Mouse (Mus musculus) midbrain, embryonic 16.5 days (tissue): ENCODE results near the gene Srsf1. TPM values are rescaled to one million over a fixed set of nuclear protein-coding genes. Genes with fewer than 3 reads are reported as not detected.

Source experiments
- ATAC-seq: fragments of 200-750 bp; cut with Nextera tagmentation; 2 replicates; pipeline ENCODE4 v1.8.0; 2017; ENCODE audit warnings: moderate TSS enrichment
- H3K27ac ChIP-seq: fragments of 300-500 bp; sonication (generic); 2 replicates; pipeline ENCODE4 v1.5.1; 2014; ENCODE audit warnings: mild to moderate bottlenecking, low read length, mixed read lengths
- H3K27me3 ChIP-seq: fragments of 300-500 bp; sonication (generic); 2 replicates; pipeline ENCODE4 v1.6.1; 2014; ENCODE audit warnings: low read depth, low read length, mixed read lengths; ENCODE audit not compliant: control insufficient read depth, insufficient read depth
- H3K36me3 ChIP-seq: fragments of 300-500 bp; sonication (generic); 2 replicates; pipeline ENCODE4 v1.6.1; 2014; ENCODE audit warnings: mild to moderate bottlenecking, low read length, moderate library complexity, mixed read lengths; ENCODE audit not compliant: control insufficient read depth, insufficient read depth
- H3K4me1 ChIP-seq: fragments of 300-500 bp; sonication (generic); 2 replicates; pipeline ENCODE4 v1.6.1; 2014; ENCODE audit warnings: mild to moderate bottlenecking, low read length, mixed read lengths; ENCODE audit not compliant: control insufficient read depth, insufficient read depth
- H3K4me2 ChIP-seq: fragments of 300-500 bp; sonication (generic); 2 replicates; pipeline ENCODE4 v1.6.1; 2014; ENCODE audit warnings: mild to moderate bottlenecking, low read length, mixed read lengths
- H3K4me3 ChIP-seq: fragments of 300-500 bp; sonication (generic); 2 replicates; pipeline ENCODE4 v1.5.1; 2014; ENCODE audit warnings: low read depth, mild to moderate bottlenecking, low read length, moderate library complexity, mixed read lengths
- H3K9ac ChIP-seq: fragments of 300-500 bp; sonication (generic); 2 replicates; pipeline ENCODE4 v1.6.1; 2014; ENCODE audit warnings: low read depth, low read length, mixed read lengths
- H3K9me3 ChIP-seq: fragments of 300-500 bp; sonication (generic); replicated peaks from 2 replicates; pipeline ENCODE4 v1.6.1; 2014; ENCODE audit warnings: mild to moderate bottlenecking, low read length, mixed read lengths; ENCODE audit not compliant: control insufficient read depth, poor library complexity, severe bottlenecking
- WGBS: fragments of 180-500 bp; shearing (Covaris S2); extraction: QIAGEN DNeasy Blood & Tissue Kit; methylation state at CpG from one replicate; pipeline ENCODE4 v1.1.7; 2014; 5-methylcytosine and 5-hydroxymethylcytosine counted together
- polyA plus RNA-seq: library from polyadenylated mRNA; unstranded; fragments of >200 nt; fragmentation: Nextera tagmentation; extraction: Ambion mirVana; gene quantifications from 2 replicates; pipeline ENCODE4 v1.2.1, GENCODE M21; 2015

Gene Srsf1
- polyA plus RNA-seq, 1 experiment from 2014 or later = 200 TPM

- Histone ChIP-seq H3K9me3 (no peaks in the 10 kb centered on the region), H3K4me2 (peak within 1 kb of the TSS; percentile 89), H3K27me3 (peaks cover 5% of the 10 kb centered on the region; the same call in 1 of the 2 replicates), H3K4me1 (peaks cover 25% of the 10 kb centered on the region), H3K36me3 (no peaks in the 10 kb centered on the region), H3K27ac (peak within 1 kb of the TSS; percentile 89), H3K4me3 (peak within 1 kb of the TSS; percentile 83), H3K9ac (peak within 1 kb of the TSS; percentile 93)
- ATAC-seq = no peak
- 18% methylated on average over 17 of the region's 17 CpGs for WGBS
Observed at GRCm38 (mm10) chr11:88098021-88098729, 51.0 kb downstream of the Srsf1 start, which contains the start of gene Cuedc1. TSS of gene Cuedc1 (plus strand) at chr11:88098058.

- Histone ChIP-seq H3K27ac (peak overlapping the region; percentile 89), H3K36me3 (no peaks in the 10 kb centered on the region), H3K4me3 (peak overlapping the region; percentile 83), H3K4me2 (peak overlapping the region; percentile 89), H3K9me3 (no peaks in the 10 kb centered on the region), H3K27me3 (peaks cover 5% of the 10 kb centered on the region; the same call in 1 of the 2 replicates), H3K9ac (peak overlapping the region; percentile 93), H3K4me1 (peaks cover 25% of the 10 kb centered on the region)
- WGBS = under 1% methylated on average over 41 of the region's 95 CpGs
- ATAC-seq = peak; percentile 72
Observed at GRCm38 (mm10) chr11:88098787-88099598, 51.8 kb downstream of the Srsf1 start.

- peaks cover 5% of the 10 kb centered on the region; the same call in 1 of the 2 replicates for H3K27me3 ChIP-seq
- H3K27ac ChIP-seq = peak overlapping the region; percentile 89
- peak overlapping the region; percentile 83 for H3K4me3 ChIP-seq
- H3K4me1 ChIP-seq = peaks cover 25% of the 10 kb centered on the region
- peak overlapping the region; percentile 89 for H3K4me2 ChIP-seq
- ATAC-seq = peak; percentile 27
- H3K36me3 ChIP-seq = no peaks in the 10 kb centered on the region
- 0% methylated on average over 17 of the region's 38 CpGs for WGBS
- H3K9me3 ChIP-seq = no peaks in the 10 kb centered on the region
- peak overlapping the region; percentile 93 for H3K9ac ChIP-seq
Observed at GRCm38 (mm10) chr11:88099599-88100023, 52.4 kb downstream of the Srsf1 start.

GRCm38 (mm10) chr11:88100170-88100569, 53.0 kb downstream of the Srsf1 start:
- Histone ChIP-seq H3K27ac (peak overlapping the region; percentile 89), H3K9ac (no peak overlapping the region; the same call in 1 of the 2 replicates), H3K4me2 (peak overlapping the region; percentile 89), H3K27me3 (peaks cover 5% of the 10 kb centered on the region; the same call in 1 of the 2 replicates), H3K36me3 (no peaks in the 10 kb centered on the region), H3K9me3 (no peaks in the 10 kb centered on the region), H3K4me1 (peaks cover 25% of the 10 kb centered on the region), H3K4me3 (peak overlapping the region; percentile 83)
- ATAC-seq = 0 out of 2 replicates have a peak, but pooled peaks have one; percentile 37
- WGBS = 31% methylated on average over 4 of the region's 4 CpGs

Other genes starting within 250 kb of the Srsf1 start
- 1.9 and 3.8 TPM in 2 replicates for gene Lpo, start 219.1 kb upstream of the Srsf1 start, polyA plus RNA-seq
- gene Mks1, start 194.2 kb upstream of the Srsf1 start, polyA plus RNA-seq = 11.0 and 13.2 TPM in 2 replicates
- 0.34 and 0.57 TPM in 2 replicates for gene Epx, start 171.8 kb upstream of the Srsf1 start, polyA plus RNA-seq
- not detected in 2 replicates for gene Olfr462, start 155.1 kb upstream of the Srsf1 start, polyA plus RNA-seq
- gene Olfr463, start 150.0 kb upstream of the Srsf1 start, polyA plus RNA-seq = not detected in 2 replicates
- gene Olfr464, start 126.4 kb upstream of the Srsf1 start, polyA plus RNA-seq = 0.20 TPM in 2 replicates
- 57.3 and 58.8 TPM in 2 replicates for gene Dynll2, start 59.8 kb upstream of the Srsf1 start, polyA plus RNA-seq
- gene Vezf1, start 20.9 kb downstream of the Srsf1 start, polyA plus RNA-seq = 39.5 and 47.4 TPM in 2 replicates
- gene Cuedc1, start 50.7 kb downstream of the Srsf1 start, polyA plus RNA-seq = 46.1 and 54.7 TPM in 2 replicates
- gene Mrps23, start 157.0 kb downstream of the Srsf1 start, polyA plus RNA-seq = 65.4 and 66.9 TPM in 2 replicates
- gene Ccdc182, start 246.7 kb downstream of the Srsf1 start, polyA plus RNA-seq = 0.17 TPM in 1 of 2 replicates, not detected in the other